Mouse (Mus musculus): ENCODE results near the gene Nfe2.

- TF ChIP-seq CTCF (conservative IDR thresholded peaks at IDR 0.05; ENCODE audit: low read length) (peak; percentile 61), NANOG (IDR thresholded peaks at IDR 0.05; ENCODE audit: borderline replicate concordance, low read length) (no peak)
These were observed 21.5 kb upstream of the Nfe2 start for GRCm38 (mm10) chr15:103279750-103280149.
